Mouse (Mus musculus): ENCODE results near the gene Hist4h4.
"Not testable (repeated sequence)": the region's sequence is repeated elsewhere in the genome, so short reads cannot be mapped to it uniquely, and the experiment has no call there.

Gene Hist4h4

GRCm38 (mm10) chr6:136813117-136813516, 8.9 kb upstream of the Hist4h4 start:
- DNase-seq, result peak in 1 of 2 experiments; percentile 43

- DNase-seq, result no peak
Observed at GRCm38 (mm10) chr6:136811196-136811595, 7.0 kb upstream of the Hist4h4 start.

- no peak for DNase-seq
Observed at GRCm38 (mm10) chr6:136809673-136810072, 5.5 kb upstream of the Hist4h4 start.

- DNase-seq, result peak; percentile 85 to 87
Observed at GRCm38 (mm10) chr6:136809077-136809476, 4.9 kb upstream of the Hist4h4 start.

GRCm38 (mm10) chr6:136808631-136809046, 4.4 kb upstream of the Hist4h4 start:
- peak; percentile 43 to 46 for DNase-seq

GRCm38 (mm10) chr6:136808014-136808417, 3.8 kb upstream of the Hist4h4 start, which contains the start of gene H2afj:
Gene H2afj (plus strand): TSS chr6:136808244.
- peak; percentile 98 for DNase-seq

GRCm38 (mm10) chr6:136807395-136808013, 3.3 kb upstream of the Hist4h4 start:
- DNase-seq, result no peak

GRCm38 (mm10) chr6:136806819-136807218, 2.6 kb upstream of the Hist4h4 start:
- DNase-seq, result peak; percentile 78 to 79

GRCm38 (mm10) chr6:136805409-136805775, 1.2 kb upstream of the Hist4h4 start:
- no peak for DNase-seq

- no peak for DNase-seq
Observed at GRCm38 (mm10) chr6:136804705-136805408, 642 bp upstream of the Hist4h4 start.

GRCm38 (mm10) chr6:136803093-136803738, 999 bp downstream of the Hist4h4 start:
- no peak for DNase-seq

GRCm38 (mm10) chr6:136801274-136801673, 2.9 kb downstream of the Hist4h4 start:
- no peak for DNase-seq

GRCm38 (mm10) chr6:136800710-136801109, 3.5 kb downstream of the Hist4h4 start:
- DNase-seq, result no peak

GRCm38 (mm10) chr6:136797874-136798693, 6.1 kb downstream of the Hist4h4 start:
- DNase-seq, result not testable (repeated sequence)

- DNase-seq, result no peak
Observed at GRCm38 (mm10) chr6:136795850-136796249, 8.4 kb downstream of the Hist4h4 start.

- DNase-seq, result no peak
Observed at GRCm38 (mm10) chr6:136795110-136795509, 9.1 kb downstream of the Hist4h4 start.

- no peak for DNase-seq
Observed at GRCm38 (mm10) chr6:136793831-136794525, 10.2 kb downstream of the Hist4h4 start.

- no peak for DNase-seq
Observed at GRCm38 (mm10) chr6:136792884-136793758, 11.1 kb downstream of the Hist4h4 start.

GRCm38 (mm10) chr6:136789391-136789971, 14.7 kb downstream of the Hist4h4 start:
- DNase-seq, result peak; percentile 63 to 72

- DNase-seq, result no peak
Observed at GRCm38 (mm10) chr6:136782761-136783160, 21.5 kb downstream of the Hist4h4 start.

- no peak for DNase-seq
Observed at GRCm38 (mm10) chr6:136782146-136782545, 22.1 kb downstream of the Hist4h4 start.

All from lung, adult 18-20 months (tissue).